Mouse (Mus musculus): ENCODE data around the gene Epn3. TPM values are rescaled to one million over a fixed set of nuclear protein-coding genes. Genes with fewer than 3 reads are reported as not detected.
A peak's percentile ranks its signal among the peaks of the same experiment; 100 is the strongest.

The Epn3 gene
- polyA plus RNA-seq, 1 experiment from 2014 or later, result 4.2 TPM

DNA sequence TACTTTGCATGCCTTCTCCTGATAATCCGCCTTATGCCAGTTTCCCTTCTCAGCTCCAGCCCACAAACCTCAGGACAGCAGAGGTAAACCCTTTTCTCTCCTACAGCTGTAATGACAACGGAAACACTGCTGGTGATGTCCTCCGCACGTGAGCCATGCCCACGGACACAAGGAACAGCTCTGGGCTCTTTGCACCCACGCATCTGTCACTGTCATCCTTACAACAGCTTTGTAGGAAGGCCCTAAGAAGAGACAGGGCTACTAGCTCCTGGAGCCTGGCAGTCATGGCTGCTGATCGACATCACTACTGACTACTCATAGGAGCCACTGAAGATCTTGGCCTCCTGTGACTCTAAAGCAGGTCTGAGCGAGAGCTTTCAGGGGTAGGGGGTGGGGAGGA lies 33.4 kb upstream of the Epn3 start:
- WGBS, result 82% methylated on average over 8 of the region's 8 CpGs
- Histone ChIP-seq H3K4me1 (peaks cover 9% of the 10 kb centered on the region), H3K9ac (no peak overlapping the region)

DNA sequence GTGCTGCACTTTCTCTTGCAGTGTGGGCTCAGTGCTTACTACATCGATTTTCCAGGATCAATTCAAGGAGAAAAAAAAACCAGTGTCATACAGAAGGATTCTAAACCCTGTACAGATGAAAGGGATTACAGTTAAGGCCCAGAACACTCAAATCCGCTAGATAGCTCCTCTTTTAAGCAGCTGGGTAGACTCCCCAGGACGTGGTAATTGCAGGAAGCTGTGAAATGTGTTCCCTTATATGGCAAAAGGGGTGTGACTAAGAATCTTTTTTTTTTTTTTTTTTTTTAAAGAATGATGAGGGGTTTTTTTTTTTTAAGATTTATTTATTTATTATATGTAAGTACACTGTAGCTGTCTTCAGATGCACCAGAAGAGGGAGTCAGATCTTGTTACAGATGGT lies 29.1 kb upstream of the Epn3 start:
- Histone ChIP-seq H3K4me2 (no peak overlapping the region), H3K4me1 (peaks cover 24% of the 10 kb centered on the region; the same call in 1 of the 2 replicates), H3K36me3 (no peaks in the 10 kb centered on the region), H3K9me3 (no peaks in the 10 kb centered on the region), H3K9ac (no peak overlapping the region), H3K4me3 (no peak overlapping the region), H3K27me3 (no peaks in the 10 kb centered on the region), H3K27ac (no peak overlapping the region)
- no peak for ATAC-seq (ENCODE audit: insufficient number of reproducible peaks, insufficient read depth, low FRiP score, low TSS enrichment, low read depth)
- WGBS, result 43% methylated on average over 3 of the region's 3 CpGs

More for the DNA sequence above, 33.4 kb upstream of the Epn3 start:
- Histone ChIP-seq H3K4me3 (no peak overlapping the region), H3K27me3 (no peaks in the 10 kb centered on the region), H3K4me2 (no peak overlapping the region), H3K36me3 (no peaks in the 10 kb centered on the region), H3K27ac (no peak overlapping the region), H3K9me3 (no peaks in the 10 kb centered on the region)
- no peak for ATAC-seq (ENCODE audit: insufficient number of reproducible peaks, insufficient read depth, low FRiP score, low TSS enrichment, low read depth)

DNA sequence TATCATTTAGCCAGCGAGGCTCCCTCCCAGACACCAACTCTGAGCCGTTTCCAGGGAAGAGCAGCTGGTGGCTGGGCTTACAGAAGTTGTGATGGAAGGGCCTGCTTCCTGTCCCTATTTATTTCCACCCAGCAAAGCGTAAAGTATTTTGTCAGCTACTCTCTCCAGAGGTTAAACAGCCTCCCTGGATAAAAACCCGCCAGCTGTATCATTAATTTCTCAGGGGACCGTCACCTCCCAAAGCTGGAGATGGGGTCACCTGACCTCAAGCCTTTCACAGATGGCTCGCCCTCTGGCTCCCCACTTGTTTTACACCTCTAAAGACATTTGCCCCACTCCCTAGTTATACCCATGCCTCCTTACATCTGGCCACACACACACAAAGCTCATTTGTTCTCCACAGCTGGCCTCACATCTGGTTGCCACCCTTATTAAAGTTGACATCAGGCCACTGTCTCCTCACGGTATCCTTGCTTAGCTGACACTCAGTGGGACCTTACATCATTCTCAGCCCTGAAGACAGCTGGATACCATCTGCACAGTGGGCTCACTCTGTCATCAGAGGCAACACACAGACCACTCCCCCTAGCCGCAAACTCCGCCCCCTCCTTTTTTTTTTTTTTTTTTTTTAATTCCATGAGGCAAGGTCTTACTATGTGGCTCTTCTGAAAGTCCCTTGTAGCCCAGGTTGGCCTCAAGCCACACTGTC lies 26.6 kb upstream of the Epn3 start:
- Histone ChIP-seq H3K27ac (peak overlapping the region; percentile 41; the same call in 1 of the 2 replicates), H3K9ac (no peak overlapping the region), H3K27me3 (no peaks in the 10 kb centered on the region), H3K4me3 (no peak overlapping the region), H3K4me1 (peaks cover 24% of the 10 kb centered on the region), H3K4me2 (no peak overlapping the region), H3K9me3 (no peaks in the 10 kb centered on the region), H3K36me3 (no peaks in the 10 kb centered on the region)
- no peak; the same call in 1 of the 2 replicates for ATAC-seq (ENCODE audit: insufficient number of reproducible peaks, insufficient read depth, low FRiP score, low TSS enrichment, low read depth)
- 27% methylated on average over 9 of the region's 9 CpGs for WGBS

DNA sequence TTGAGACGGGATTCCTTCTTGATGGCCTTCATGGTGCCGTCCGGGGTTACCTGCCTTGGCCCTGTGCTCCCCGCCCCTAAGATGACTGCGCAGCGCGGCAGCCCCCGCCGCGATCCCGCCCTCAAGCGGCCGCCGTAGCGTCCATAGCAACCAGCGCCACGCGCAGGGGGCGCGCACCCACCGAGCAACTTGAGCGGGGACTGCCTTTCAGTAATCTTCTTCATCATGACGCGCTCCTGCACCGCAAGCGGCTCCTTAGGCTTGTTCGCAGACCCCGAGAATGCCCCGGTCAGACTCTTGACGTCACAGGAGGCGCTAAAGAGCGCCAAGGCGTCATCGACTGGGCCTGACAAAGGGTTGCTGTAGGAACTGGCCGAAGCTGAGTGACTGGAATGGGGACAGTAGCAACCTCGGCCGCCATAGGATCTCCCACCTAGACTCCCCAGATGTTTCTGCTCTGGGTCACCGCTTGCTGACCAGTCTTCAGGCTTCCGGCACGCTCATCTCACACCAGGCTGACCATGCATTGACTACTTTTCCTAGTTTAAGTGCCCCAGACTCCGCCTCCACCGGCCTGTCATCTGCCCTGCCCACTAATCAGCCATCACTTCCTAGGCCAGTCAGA lies 21.6 kb upstream of the Epn3 start, which contains the start of gene Mycbpap:
TSS of gene Mycbpap (minus strand) at position 524 of the 625 bp plus-strand sequence.
- H3K27ac ChIP-seq, result no peak within 1 kb of the TSS; the same call in 1 of the 2 replicates
- ATAC-seq (ENCODE audit: insufficient number of reproducible peaks, insufficient read depth, low FRiP score, low TSS enrichment, low read depth), result 0 out of 2 replicates have a peak, but pooled peaks have one; percentile 66
- no peaks in the 10 kb centered on the region for H3K27me3 ChIP-seq
- H3K4me1 ChIP-seq, result peaks cover 24% of the 10 kb centered on the region
- peak within 1 kb of the TSS; percentile 77 for H3K9ac ChIP-seq
- H3K36me3 ChIP-seq, result no peaks in the 10 kb centered on the region
- 1% methylated on average over 42 of the region's 42 CpGs for WGBS
- H3K4me3 ChIP-seq, result peak within 1 kb of the TSS; percentile 47
- H3K9me3 ChIP-seq, result no peaks in the 10 kb centered on the region
- H3K4me2 ChIP-seq, result peak within 1 kb of the TSS; percentile 82

DNA sequence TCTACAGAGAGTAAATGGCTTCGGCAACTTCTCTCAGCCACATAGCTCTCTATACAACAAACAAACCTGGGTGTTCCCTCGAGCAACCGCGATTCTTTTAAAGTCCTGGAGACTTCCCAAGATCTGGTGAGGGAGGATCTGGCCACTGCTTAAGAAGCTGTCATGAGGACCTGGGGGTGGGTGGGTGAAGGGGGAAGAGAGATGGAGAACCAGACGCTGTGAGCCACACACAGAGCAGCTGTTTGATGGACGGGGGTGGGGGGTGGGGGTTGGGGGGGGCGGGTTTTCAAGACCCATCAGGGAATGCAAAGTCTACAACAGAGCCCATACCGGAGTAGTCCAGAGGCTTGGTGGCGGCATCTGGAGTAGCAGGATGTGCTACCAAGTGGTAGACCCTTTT lies 13.7 kb upstream of the Epn3 start:
- peaks cover 12% of the 10 kb centered on the region for H3K4me1 ChIP-seq
- 0 out of 2 replicates have a peak, but pooled peaks cover 7% of the 10 kb centered on the region for H3K9me3 ChIP-seq
- no peak overlapping the region for H3K4me3 ChIP-seq
- H3K4me2 ChIP-seq, result no peak overlapping the region
- H3K36me3 ChIP-seq, result no peaks in the 10 kb centered on the region
- no peak for ATAC-seq (ENCODE audit: insufficient number of reproducible peaks, insufficient read depth, low FRiP score, low TSS enrichment, low read depth)
- 48% methylated on average over 9 of the region's 9 CpGs for WGBS
- H3K27ac ChIP-seq, result no peak overlapping the region
- no peak overlapping the region for H3K9ac ChIP-seq
- H3K27me3 ChIP-seq, result no peaks in the 10 kb centered on the region

DNA sequence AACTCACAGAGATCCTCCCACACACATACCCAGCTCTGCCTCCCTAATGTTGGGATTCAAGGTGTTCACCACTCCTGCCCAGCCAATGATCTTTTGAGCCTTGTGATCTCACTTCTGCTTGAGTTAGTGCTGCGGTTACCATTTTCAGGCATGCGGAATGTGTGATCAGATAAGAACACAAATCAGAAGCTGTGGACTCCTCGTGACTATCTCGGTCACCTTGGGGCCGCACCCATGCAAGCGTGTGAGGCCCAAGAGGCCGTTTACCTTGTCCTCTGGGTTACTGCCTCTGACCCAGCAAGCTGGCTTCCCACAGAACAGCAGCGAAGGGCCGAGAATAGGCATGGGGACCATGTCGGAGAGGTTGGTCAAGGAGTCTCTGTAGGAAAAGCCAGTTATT lies 9.2 kb upstream of the Epn3 start:
- Histone ChIP-seq H3K4me2 (no peak overlapping the region), H3K4me3 (no peak overlapping the region), H3K4me1 (peaks cover 7% of the 10 kb centered on the region), H3K27me3 (no peaks in the 10 kb centered on the region), H3K36me3 (no peaks in the 10 kb centered on the region), H3K27ac (no peak overlapping the region), H3K9me3 (0 out of 2 replicates have a peak, but pooled peaks cover 7% of the 10 kb centered on the region), H3K9ac (no peak overlapping the region)
- no peak for ATAC-seq (ENCODE audit: insufficient number of reproducible peaks, insufficient read depth, low FRiP score, low TSS enrichment, low read depth)
- WGBS, result 93% methylated on average over 10 of the region's 10 CpGs

DNA sequence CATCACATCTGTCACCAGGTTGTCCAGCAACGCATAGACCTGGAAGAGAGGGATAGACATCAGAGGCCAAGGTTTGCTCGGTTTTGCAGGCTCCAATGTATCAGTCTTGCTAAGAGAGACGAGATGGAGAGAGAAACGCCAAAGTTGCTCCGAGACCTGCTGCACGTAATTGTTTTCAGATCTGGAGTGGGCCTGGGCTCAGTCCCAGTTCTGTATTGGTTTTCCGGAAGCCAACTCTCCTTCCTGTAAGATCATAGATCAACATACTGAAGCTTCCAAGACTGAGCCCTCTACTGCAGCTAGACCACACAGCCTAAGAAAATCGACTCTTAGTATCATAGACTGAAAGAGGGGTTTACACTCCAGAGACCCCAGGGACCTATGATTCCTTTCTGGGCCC lies 1.7 kb upstream of the Epn3 start:
- Histone ChIP-seq H3K9ac (no peak overlapping the region), H3K36me3 (no peaks in the 10 kb centered on the region)

DNA sequence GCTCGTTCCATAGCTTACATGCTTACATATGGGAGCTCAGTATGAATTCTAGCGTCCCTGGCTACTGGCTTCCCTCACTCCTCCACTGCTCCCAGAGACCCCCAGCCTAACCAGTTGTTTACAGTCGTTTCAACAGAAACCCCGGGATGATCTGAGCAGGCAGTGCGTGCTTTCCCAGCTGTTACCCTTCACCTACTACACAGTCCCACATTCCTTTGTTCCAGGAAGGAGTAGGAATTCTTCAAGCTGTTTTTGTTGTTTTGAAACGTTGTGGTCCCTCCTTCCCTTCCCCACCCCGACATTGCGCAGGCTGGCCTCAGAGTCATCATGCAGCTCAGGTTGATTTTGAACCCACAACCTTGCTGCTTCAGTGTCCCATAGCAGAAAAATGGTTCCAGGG lies 588 bp upstream of the Epn3 start:
- no peaks in the 10 kb centered on the region for H3K36me3 ChIP-seq
- no peak for ATAC-seq (ENCODE audit: insufficient number of reproducible peaks, insufficient read depth, low FRiP score, low TSS enrichment, low read depth)
- peaks cover 44% of the 10 kb centered on the region for H3K4me1 ChIP-seq
- peaks cover 8% of the 10 kb centered on the region for H3K27me3 ChIP-seq
- peak overlapping the region; percentile 81 for H3K4me2 ChIP-seq
- H3K4me3 ChIP-seq, result peak overlapping the region; percentile 43; the same call in 1 of the 2 replicates
- peak overlapping the region; percentile 70; the same call in 1 of the 2 replicates for H3K9ac ChIP-seq
- H3K27ac ChIP-seq, result peak overlapping the region; percentile 88; the same call in 1 of the 2 replicates
- 20% methylated on average over 8 of the region's 8 CpGs for WGBS
- no peaks in the 10 kb centered on the region for H3K9me3 ChIP-seq

More for the DNA sequence above, 1.7 kb upstream of the Epn3 start:
- no peak for ATAC-seq (ENCODE audit: insufficient number of reproducible peaks, insufficient read depth, low FRiP score, low TSS enrichment, low read depth)
- WGBS, result 74% methylated on average over 8 of the region's 8 CpGs
- Histone ChIP-seq H3K27ac (no peak overlapping the region), H3K27me3 (peaks cover 8% of the 10 kb centered on the region), H3K4me2 (no peak overlapping the region), H3K4me1 (peaks cover 44% of the 10 kb centered on the region), H3K4me3 (no peak overlapping the region), H3K9me3 (no peaks in the 10 kb centered on the region)

DNA sequence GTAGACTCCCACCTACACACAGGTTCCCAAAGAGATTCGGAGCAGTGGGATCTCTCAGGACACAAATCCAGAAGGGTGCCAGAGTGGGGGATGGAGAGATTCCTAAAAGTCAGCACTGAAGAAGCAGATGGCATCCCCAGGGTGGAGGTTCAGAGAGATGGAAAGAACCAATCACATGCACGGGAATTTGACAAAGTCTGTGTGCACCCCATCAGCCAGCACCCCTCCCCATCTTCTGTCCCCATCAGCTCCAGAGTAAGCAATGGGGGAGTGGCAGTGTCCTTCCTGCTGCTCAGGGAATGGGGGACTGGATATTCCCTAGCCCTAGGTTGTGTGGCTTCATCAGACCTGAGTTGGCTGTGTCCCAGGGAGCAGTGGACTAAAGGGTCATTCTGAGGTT lies 739 bp downstream of the Epn3 start:
- peaks cover 9% of the 10 kb centered on the region for H3K27me3 ChIP-seq
- peak overlapping the region; percentile 81 for H3K4me2 ChIP-seq
- H3K4me1 ChIP-seq, result peaks cover 44% of the 10 kb centered on the region
- H3K4me3 ChIP-seq, result peak overlapping the region; percentile 43
- peak overlapping the region; percentile 88 for H3K27ac ChIP-seq
- no peaks in the 10 kb centered on the region for H3K36me3 ChIP-seq
- peak overlapping the region; percentile 70 for H3K9ac ChIP-seq
- no peaks in the 10 kb centered on the region for H3K9me3 ChIP-seq
- 7% methylated on average over 2 of the region's 2 CpGs for WGBS
- 0 out of 2 replicates have a peak, but pooled peaks have one; percentile 10 for ATAC-seq (ENCODE audit: insufficient number of reproducible peaks, insufficient read depth, low FRiP score, low TSS enrichment, low read depth)

DNA sequence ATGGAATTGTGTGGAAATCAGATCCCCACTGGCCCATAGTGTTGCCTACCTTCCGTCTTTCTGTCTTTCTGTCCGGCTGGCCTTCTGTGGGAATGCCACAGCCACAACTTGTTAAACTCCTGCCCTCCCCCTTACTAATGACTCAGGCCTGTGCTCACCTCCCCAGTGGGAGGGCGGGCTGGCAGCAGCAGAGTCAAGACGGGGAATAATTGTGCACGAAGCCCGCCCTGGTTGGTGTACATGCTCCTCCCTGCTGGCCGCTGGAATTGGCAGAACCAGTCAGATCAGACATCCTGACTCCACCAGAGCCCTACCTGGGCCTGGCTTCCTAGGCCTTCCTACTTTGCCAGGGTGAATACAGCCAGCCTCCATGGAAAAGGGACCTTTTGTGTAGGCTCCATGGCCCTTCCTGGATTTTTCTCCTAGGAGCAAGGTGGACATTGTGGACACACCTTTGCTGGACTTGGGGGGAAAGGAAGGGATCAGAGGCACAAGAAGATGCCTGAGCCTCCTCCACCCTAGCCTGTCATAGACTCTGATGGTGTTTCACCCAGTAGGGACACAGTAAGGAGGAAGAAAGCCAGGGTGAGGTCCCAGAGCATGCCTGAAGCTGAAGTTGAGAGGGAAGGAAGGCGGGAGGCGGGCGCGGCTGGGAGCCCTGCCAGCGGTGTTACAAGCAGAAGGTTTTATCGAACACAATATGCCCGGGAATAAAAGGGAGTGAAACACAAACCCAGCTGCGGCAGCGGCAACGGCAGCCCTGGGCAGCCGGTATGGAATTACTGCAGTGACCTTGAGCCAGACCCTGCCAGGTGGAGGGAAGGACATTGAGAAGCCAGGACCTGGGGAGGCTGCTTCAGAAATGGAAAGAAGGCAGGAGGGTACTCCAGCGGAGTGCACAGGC lies 1.4 kb downstream of the Epn3 start:
- H3K4me2 ChIP-seq, result peak overlapping the region; percentile 81
- peak overlapping the region; percentile 88 for H3K27ac ChIP-seq
- peaks cover 44% of the 10 kb centered on the region for H3K4me1 ChIP-seq
- no peaks in the 10 kb centered on the region for H3K9me3 ChIP-seq
- H3K27me3 ChIP-seq, result peaks cover 13% of the 10 kb centered on the region
- no peaks in the 10 kb centered on the region for H3K36me3 ChIP-seq
- WGBS, result 15% methylated on average over 19 of the region's 19 CpGs
- peak overlapping the region; percentile 70 for H3K9ac ChIP-seq
- H3K4me3 ChIP-seq, result peak overlapping the region; percentile 43
- ATAC-seq (ENCODE audit: insufficient number of reproducible peaks, insufficient read depth, low FRiP score, low TSS enrichment, low read depth), result no peak; the same call in 1 of the 2 replicates

DNA sequence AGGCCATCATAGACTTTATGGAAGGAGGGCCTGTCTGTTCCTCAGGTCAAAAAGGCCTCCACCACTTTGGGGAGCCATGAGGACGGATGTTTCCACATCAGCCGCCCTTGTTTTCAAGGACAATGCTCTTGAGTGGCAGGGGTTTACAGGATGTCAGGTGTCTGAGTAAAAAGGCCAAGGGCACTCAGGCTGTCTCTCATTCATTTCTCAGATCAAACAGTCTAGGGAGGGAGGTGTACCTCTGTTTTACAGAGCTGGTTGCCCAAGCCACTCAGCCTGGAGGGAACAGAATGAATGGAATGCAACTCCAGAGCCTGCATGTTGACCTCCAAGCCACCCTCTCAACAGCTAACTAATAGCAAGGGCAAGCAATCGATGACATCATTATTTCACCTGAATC lies 4.4 kb downstream of the Epn3 start:
- no peak for ATAC-seq (ENCODE audit: insufficient number of reproducible peaks, insufficient read depth, low FRiP score, low TSS enrichment, low read depth)
- H3K4me3 ChIP-seq, result no peak overlapping the region
- H3K36me3 ChIP-seq, result no peaks in the 10 kb centered on the region
- H3K4me1 ChIP-seq, result peaks cover 49% of the 10 kb centered on the region
- H3K9me3 ChIP-seq, result no peaks in the 10 kb centered on the region
- H3K4me2 ChIP-seq, result no peak overlapping the region
- H3K27me3 ChIP-seq, result peaks cover 19% of the 10 kb centered on the region
- no peak overlapping the region for H3K27ac ChIP-seq
- H3K9ac ChIP-seq, result no peak overlapping the region
- 81% methylated on average over 3 of the region's 3 CpGs for WGBS
